ENCODE assay signal across 8 mouse cellular contexts in the genomic region with DNA sequence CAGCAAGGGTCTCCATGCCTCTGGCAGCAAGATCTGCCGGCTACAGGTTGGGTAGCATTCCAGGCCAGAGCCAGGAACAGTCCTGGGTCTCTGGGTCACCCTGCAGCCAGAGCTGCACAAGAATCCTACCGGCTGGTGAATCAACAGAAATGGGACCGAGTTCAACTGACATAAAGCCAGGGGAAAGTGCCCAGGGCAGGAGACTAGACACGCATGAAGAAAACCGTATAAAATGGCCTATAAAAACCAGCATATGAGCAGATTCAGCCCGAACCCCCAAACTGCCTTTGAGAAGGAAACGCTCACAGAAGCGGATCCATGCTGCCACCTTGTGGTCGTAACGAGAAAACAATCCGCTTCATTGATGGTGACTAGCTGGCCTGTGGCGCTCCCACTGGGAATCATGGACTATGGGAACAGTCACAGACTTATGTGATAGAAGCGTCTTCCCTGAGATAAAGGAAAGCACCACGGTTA. TPM values are rescaled to one million over a fixed set of nuclear protein-coding genes. Genes with fewer than 3 reads are reported as not detected.
DNase-seq lines count a peak whose midpoint lies in the region; ATAC-seq and TF ChIP-seq lines count a peak whose summit lies in the region.

No protein-coding gene starts in this region.

- no peaks in the 10 kb centered on the region for H3K27me3 ChIP-seq in embryonic facial prominence, embryonic 13.5 days
- H3K27me3 ChIP-seq in heart, adult 2 months (ENCODE audit: control insufficient read depth, insufficient read depth, low read length): no peaks in the 10 kb centered on the region
- H3K27me3 ChIP-seq in kidney, adult 2 months (replicated peaks; ENCODE audit: control insufficient read depth, insufficient read depth, low read length): no peaks in the 10 kb centered on the region
- H3K27me3 ChIP-seq in limb, embryonic 11.5 days (ENCODE audit: control insufficient read depth, insufficient read depth, low read length): no peaks in the 10 kb centered on the region
- no peaks in the 10 kb centered on the region for H3K27me3 ChIP-seq in midbrain, embryonic 13.5 days
- no peaks in the 10 kb centered on the region for H3K27me3 ChIP-seq in small intestine, adult 2 months (ENCODE audit: control insufficient read depth, insufficient read depth, low read length)

- no peaks in the 10 kb centered on the region for H3K79me2 ChIP-seq in heart, adult 2 months (replicated peaks; ENCODE audit: control insufficient read depth, insufficient read depth, low read length)

- peaks cover 3% of the 10 kb centered on the region; the same call in 1 of the 2 replicates for H3K4me1 ChIP-seq in embryonic facial prominence, embryonic 13.5 days
- H3K4me1 ChIP-seq in heart, adult 2 months (ENCODE audit: control insufficient read depth, insufficient read depth, low read length): no peaks in the 10 kb centered on the region
- H3K4me1 ChIP-seq in kidney, adult 2 months (ENCODE audit: control insufficient read depth, insufficient read depth, low read length): peaks cover 3% of the 10 kb centered on the region; the same call in 1 of the 2 replicates
- H3K4me1 ChIP-seq in limb, embryonic 11.5 days (ENCODE audit: control insufficient read depth, insufficient read depth, low read length): no peaks in the 10 kb centered on the region
- no peaks in the 10 kb centered on the region; the same call in 1 of the 2 replicates for H3K4me1 ChIP-seq in midbrain, embryonic 13.5 days (replicated peaks)
- H3K4me1 ChIP-seq in small intestine, adult 2 months (ENCODE audit: control insufficient read depth, insufficient read depth, insufficient read length, low read length): peaks cover 3% of the 10 kb centered on the region; the same call in 1 of the 2 replicates

- peak overlapping the region; percentile 29 for H3K4me2 ChIP-seq in embryonic facial prominence, embryonic 13.5 days
- H3K4me2 ChIP-seq in limb, embryonic 11.5 days (ENCODE audit: low read depth, severe bottlenecking): peak overlapping the region; percentile 21; the same call in 1 of the 2 replicates
- peak overlapping the region; percentile 38 for H3K4me2 ChIP-seq in midbrain, embryonic 13.5 days (replicated peaks)

- no peaks in the 10 kb centered on the region for H3K9me3 ChIP-seq in embryonic facial prominence, embryonic 13.5 days
- H3K9me3 ChIP-seq in limb, embryonic 11.5 days (ENCODE audit: control insufficient read depth, low read length): no peaks in the 10 kb centered on the region
- H3K9me3 ChIP-seq in midbrain, embryonic 13.5 days: no peaks in the 10 kb centered on the region

- 0 out of 2 replicates have a peak overlapping the region, but pooled peaks have one; percentile 32 for H3K9ac ChIP-seq in embryonic facial prominence, embryonic 13.5 days
- H3K9ac ChIP-seq in heart, adult 2 months (ENCODE audit: low read depth, low read length): no peak overlapping the region
- H3K9ac ChIP-seq in limb, embryonic 11.5 days (ENCODE audit: low read length): no peak overlapping the region
- H3K9ac ChIP-seq in midbrain, embryonic 13.5 days (replicated peaks): no peak overlapping the region; the same call in 1 of the 2 replicates

- TF ChIP-seq CTCF in heart, adult 2 months (IDR thresholded peaks at IDR 0.05): peak; percentile 97
- peak; percentile 96 for TF ChIP-seq CTCF in kidney, adult 2 months (conservative IDR thresholded peaks at IDR 0.05; ENCODE audit: insufficient read depth, insufficient read length, low read depth, low read length)
- TF ChIP-seq CTCF in small intestine, adult 2 months (IDR thresholded peaks at IDR 0.05; ENCODE audit: extremely low read depth, insufficient read length, insufficient replicate concordance, low read depth, low read length): peak; percentile 89; the same call in 1 of the 2 replicates

- ATAC-seq in embryonic facial prominence, embryonic 13.5 days (ENCODE audit: insufficient number of reproducible peaks, insufficient read depth, low FRiP score, low TSS enrichment, low read depth): 0 out of 2 replicates have a peak, but pooled peaks have one; percentile 15
- ATAC-seq in limb, embryonic 11.5 days (ENCODE audit: insufficient number of reproducible peaks, low FRiP score, low TSS enrichment, low read depth): no peak
- ATAC-seq in midbrain, embryonic 13.5 days: peak; percentile 62

- TF ChIP-seq POLR2A in heart, adult 2 months (IDR thresholded peaks at IDR 0.05; ENCODE audit: insufficient read depth, low read depth, low read length): no peak
- TF ChIP-seq POLR2A in kidney, adult 2 months (IDR thresholded peaks at IDR 0.05; ENCODE audit: low read depth, low read length): no peak
- no peak for TF ChIP-seq POLR2A in small intestine, adult 2 months (IDR thresholded peaks at IDR 0.05; ENCODE audit: low read depth, low read length)

- TF ChIP-seq EP300 in heart, adult 2 months (IDR thresholded peaks at IDR 0.05; ENCODE audit: insufficient read depth, low read depth, low read length): peak; percentile 67; the same call in 1 of the 2 replicates

- H3K4me3 ChIP-seq in embryonic facial prominence, embryonic 13.5 days: no peak overlapping the region
- H3K4me3 ChIP-seq in heart, adult 2 months: no peak overlapping the region
- no peak overlapping the region for H3K4me3 ChIP-seq in kidney, adult 2 months (ENCODE audit: insufficient read depth, low read depth, low read length)
- H3K4me3 ChIP-seq in limb, embryonic 11.5 days (ENCODE audit: low read depth, low read length): no peak overlapping the region
- no peak overlapping the region for H3K4me3 ChIP-seq in midbrain, embryonic 13.5 days (replicated peaks)
- H3K4me3 ChIP-seq in small intestine, adult 2 months (ENCODE audit: low read depth, low read length): peak overlapping the region; percentile 19; the same call in 1 of the 2 replicates

- 2% methylated on average over 14 of the region's 14 CpGs for WGBS in embryonic facial prominence, embryonic 13.5 days
- 3% methylated on average over 14 of the region's 14 CpGs for WGBS in heart, adult 2 months
- 3% methylated on average over 14 of the region's 14 CpGs for WGBS in kidney, adult 2 months
- WGBS in limb, embryonic 11.5 days: 5% methylated on average over 14 of the region's 14 CpGs
- WGBS in midbrain, embryonic 13.5 days: 4% methylated on average over 14 of the region's 14 CpGs
- 3% methylated on average over 14 of the region's 14 CpGs for WGBS in small intestine, adult 2 months

- H3K27ac ChIP-seq in embryonic facial prominence, embryonic 13.5 days: no peak overlapping the region
- no peak overlapping the region for H3K27ac ChIP-seq in heart, adult 2 months
- no peak overlapping the region for H3K27ac ChIP-seq in kidney, adult 2 months (ENCODE audit: insufficient read depth, low read depth, low read length)
- H3K27ac ChIP-seq in limb, embryonic 11.5 days (replicated peaks; ENCODE audit: low read depth, low read length): no peak overlapping the region
- H3K27ac ChIP-seq in midbrain, embryonic 13.5 days: no peak overlapping the region
- no peak overlapping the region for H3K27ac ChIP-seq in small intestine, adult 2 months (ENCODE audit: insufficient read depth, low read depth, low read length)

- intact Hi-C loops in heart, adult 2 months (cut with DNase I): loop anchor here (1.0 to 5.0 kb wide), 3 partner anchors 40 to 461 kb away; partner anchors contain the start of gene Meltf

- peak; percentile 82 for DNase-seq in 416B (ENCODE audit: low read depth)
- DNase-seq in adrenal gland, postnatal 4 days (ENCODE audit: low spot score in 2 of 2): peak; percentile 32 to 37
- DNase-seq in heart, adult 2 months: peak; percentile 60 to 73
- DNase-seq in kidney, adult 2 months: peak; percentile 80
- DNase-seq in limb, embryonic 11.5 days (ENCODE audit: low spot score): peak; percentile 89

- H3K36me3 ChIP-seq in embryonic facial prominence, embryonic 13.5 days: no peaks in the 10 kb centered on the region
- H3K36me3 ChIP-seq in heart, adult 2 months (ENCODE audit: control insufficient read depth, insufficient read depth, low read length): no peaks in the 10 kb centered on the region
- no peaks in the 10 kb centered on the region for H3K36me3 ChIP-seq in kidney, adult 2 months (ENCODE audit: control insufficient read depth, insufficient read depth, low read length)
- H3K36me3 ChIP-seq in limb, embryonic 11.5 days (ENCODE audit: control insufficient read depth, insufficient read depth, low read length): no peaks in the 10 kb centered on the region
- no peaks in the 10 kb centered on the region for H3K36me3 ChIP-seq in midbrain, embryonic 13.5 days
- H3K36me3 ChIP-seq in small intestine, adult 2 months (ENCODE audit: control insufficient read depth, insufficient read depth, low read length): no peaks in the 10 kb centered on the region

RNA-seq across cellular contexts. Expression of gene Pigz, which starts 15.4 kb away (rescaled TPM):
- total RNA-seq in adrenal gland, postnatal 4 days (2021): 1 to 10 TPM in 1 of 2 experiments, under 1 TPM in 1; 0.90 to 1.3 TPM
- 0.39 and 0.96 TPM in 2 replicates for polyA plus RNA-seq in embryonic facial prominence, embryonic 13.5 days (2015; fragmentation: Nextera tagmentation; extraction: Ambion mirVana)
- 1 to 10 TPM; 1.7 to 2.3 TPM for total RNA-seq in heart, adult 2 months (2021)
- polyA plus RNA-seq in heart, adult 2 months (2012; rRNA removed): 2.4 and 2.9 TPM in 2 replicates
- polyA plus RNA-seq in kidney, adult 2 months (2012; rRNA removed): 2.0 and 2.2 TPM in 2 replicates
- polyA plus RNA-seq in limb, embryonic 11.5 days (2014; fragmentation: Nextera tagmentation; extraction: Ambion mirVana): 0.25 and 0.67 TPM in 2 replicates
- 2.5 and 3.3 TPM in 2 replicates for polyA plus RNA-seq in midbrain, embryonic 13.5 days (2015; fragmentation: Nextera tagmentation; extraction: Ambion mirVana)
- polyA plus RNA-seq in small intestine, adult 2 months (2012; rRNA removed): 1.6 and 2.7 TPM in 2 replicates

RNA-seq across cellular contexts. Expression of gene 0610012G03Rik, which starts 30.0 kb away (rescaled TPM):
- total RNA-seq in adrenal gland, postnatal 4 days (2021): 10 to 100 TPM; 38.5 to 39.7 TPM
- polyA plus RNA-seq in embryonic facial prominence, embryonic 13.5 days (2015; fragmentation: Nextera tagmentation; extraction: Ambion mirVana): 89.1 and 94.0 TPM in 2 replicates
- 10 to 100 TPM; 69.9 to 75.4 TPM for total RNA-seq in heart, adult 2 months (2021)
- 86.3 and 88.9 TPM in 2 replicates for polyA plus RNA-seq in heart, adult 2 months (2012; rRNA removed)
- polyA plus RNA-seq in kidney, adult 2 months (2012; rRNA removed): 96.7 and 122 TPM in 2 replicates
- polyA plus RNA-seq in limb, embryonic 11.5 days (2014; fragmentation: Nextera tagmentation; extraction: Ambion mirVana): 81.6 and 88.9 TPM in 2 replicates
- 100 and 104 TPM in 2 replicates for polyA plus RNA-seq in midbrain, embryonic 13.5 days (2015; fragmentation: Nextera tagmentation; extraction: Ambion mirVana)
- polyA plus RNA-seq in small intestine, adult 2 months (2012; rRNA removed): 117 and 179 TPM in 2 replicates

RNA-seq across cellular contexts. Expression of gene Ncbp2, which starts 30.0 kb away (rescaled TPM):
- total RNA-seq in adrenal gland, postnatal 4 days (2021): 10 to 100 TPM; 47.9 to 48.2 TPM
- polyA plus RNA-seq in embryonic facial prominence, embryonic 13.5 days (2015; fragmentation: Nextera tagmentation; extraction: Ambion mirVana): 143 and 144 TPM in 2 replicates
- total RNA-seq in heart, adult 2 months (2021): 10 to 100 TPM; 24.3 to 25.9 TPM
- 7.9 and 17.5 TPM in 2 replicates for polyA plus RNA-seq in heart, adult 2 months (2012; rRNA removed)
- polyA plus RNA-seq in kidney, adult 2 months (2012; rRNA removed): 10.9 and 28.9 TPM in 2 replicates
- 160 and 161 TPM in 2 replicates for polyA plus RNA-seq in limb, embryonic 11.5 days (2014; fragmentation: Nextera tagmentation; extraction: Ambion mirVana)
- polyA plus RNA-seq in midbrain, embryonic 13.5 days (2015; fragmentation: Nextera tagmentation; extraction: Ambion mirVana): 118 and 122 TPM in 2 replicates
- 0.36 and 0.99 TPM in 2 replicates for polyA plus RNA-seq in small intestine, adult 2 months (2012; rRNA removed)

RNA-seq across cellular contexts. Expression of gene Meltf, which starts 39.7 kb away (rescaled TPM):
- under 1 TPM in 1 of 2 experiments, not detected in 1; 0.17 TPM for total RNA-seq in adrenal gland, postnatal 4 days (2021)
- 1.3 and 3.7 TPM in 2 replicates for polyA plus RNA-seq in embryonic facial prominence, embryonic 13.5 days (2015; fragmentation: Nextera tagmentation; extraction: Ambion mirVana)
- total RNA-seq in heart, adult 2 months (2021): not detected
- 0.23 TPM in 1 of 2 replicates, not detected in the other for polyA plus RNA-seq in heart, adult 2 months (2012; rRNA removed)
- polyA plus RNA-seq in kidney, adult 2 months (2012; rRNA removed): 0.11 and 0.14 TPM in 2 replicates
- 0.17 and 0.23 TPM in 2 replicates for polyA plus RNA-seq in limb, embryonic 11.5 days (2014; fragmentation: Nextera tagmentation; extraction: Ambion mirVana)
- polyA plus RNA-seq in midbrain, embryonic 13.5 days (2015; fragmentation: Nextera tagmentation; extraction: Ambion mirVana): 0.16 and 0.17 TPM in 2 replicates
- 0.05 TPM in 1 of 2 replicates, not detected in the other for polyA plus RNA-seq in small intestine, adult 2 months (2012; rRNA removed)

Comparison
In these comparisons a context has a peak if more than half of its experiments do, and no peak if none do; other contexts are left out.
1. DNase-seq: peak in every context shown above with its lines; median percentile 89 in limb, embryonic 11.5 days; 82 in 416B; 80 in kidney, adult 2 months; 66 in heart, adult 2 months; 34 in adrenal gland, postnatal 4 days.